Mouse (Mus musculus) layer of hippocampus, adult 9-10 months (tissue): Measurements from ENCODE around the gene Kcnj9.

Experiments
- DNase-seq: peaks from one replicate; pipeline ENCODE4 v3.0.0; 2022; ENCODE audit warnings: low spot score

The Kcnj9 gene

DNA sequence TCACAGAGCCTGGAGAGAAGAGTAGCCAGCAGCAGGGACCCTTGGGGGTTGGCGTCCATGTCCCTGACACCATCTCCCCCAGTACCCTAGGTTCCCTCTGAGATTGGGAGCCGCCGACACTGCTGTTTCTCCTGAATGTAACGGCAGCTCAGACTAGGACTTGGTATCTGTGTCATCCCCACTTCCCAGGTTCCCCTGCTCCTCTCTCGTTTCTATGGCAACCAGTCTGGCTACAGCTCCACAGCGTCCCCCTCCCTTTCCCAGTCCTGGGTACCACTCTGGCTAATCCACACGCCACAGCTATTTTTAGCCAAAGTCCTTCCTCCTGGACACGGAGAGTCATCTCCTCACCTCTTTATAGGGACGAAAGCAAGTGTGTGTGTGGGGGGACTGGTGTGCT is at the start of gene Kcnj9:
TSS of gene Kcnj9 (minus strand) at position 188 of the 400 bp plus-strand sequence.
- DNase-seq: no peak

- no peak for DNase-seq
These were observed 47.8 kb upstream of the Kcnj9 start for GRCm38 (mm10) chr1:172376758-172377458.

GRCm38 (mm10) chr1:172376198-172376667 is 47.1 kb upstream of the Kcnj9 start, which contains the start of gene Pigm:
Pigm (plus strand) TSS chr1:172376546.
- DNase-seq: peak; percentile 94

DNA sequence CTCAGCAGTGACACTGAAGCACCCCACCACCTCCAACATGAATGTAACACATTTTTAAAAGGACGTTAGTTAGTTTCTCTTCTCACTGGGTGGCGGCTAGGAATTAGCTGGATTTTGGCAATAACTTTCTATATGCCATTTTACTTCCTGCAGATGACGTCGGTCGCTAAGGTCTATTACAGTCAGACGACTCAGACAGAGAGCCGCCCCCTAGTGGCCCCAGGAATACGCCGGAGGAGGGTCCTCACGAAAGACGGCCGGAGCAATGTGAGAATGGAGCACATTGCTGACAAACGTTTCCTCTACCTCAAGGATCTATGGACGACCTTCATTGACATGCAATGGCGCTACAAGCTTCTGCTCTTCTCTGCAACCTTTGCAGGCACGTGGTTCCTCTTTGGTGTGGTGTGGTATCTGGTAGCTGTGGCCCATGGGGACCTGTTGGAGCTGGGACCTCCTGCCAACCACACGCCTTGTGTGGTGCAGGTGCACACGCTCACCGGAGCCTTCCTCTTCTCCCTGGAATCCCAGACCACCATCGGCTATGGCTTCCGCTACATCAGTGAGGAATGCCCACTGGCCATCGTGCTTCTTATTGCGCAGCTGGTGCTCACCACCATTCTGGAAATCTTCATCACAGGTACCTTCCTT is 39.8 kb upstream of the Kcnj9 start:
- no peak for DNase-seq

DNA sequence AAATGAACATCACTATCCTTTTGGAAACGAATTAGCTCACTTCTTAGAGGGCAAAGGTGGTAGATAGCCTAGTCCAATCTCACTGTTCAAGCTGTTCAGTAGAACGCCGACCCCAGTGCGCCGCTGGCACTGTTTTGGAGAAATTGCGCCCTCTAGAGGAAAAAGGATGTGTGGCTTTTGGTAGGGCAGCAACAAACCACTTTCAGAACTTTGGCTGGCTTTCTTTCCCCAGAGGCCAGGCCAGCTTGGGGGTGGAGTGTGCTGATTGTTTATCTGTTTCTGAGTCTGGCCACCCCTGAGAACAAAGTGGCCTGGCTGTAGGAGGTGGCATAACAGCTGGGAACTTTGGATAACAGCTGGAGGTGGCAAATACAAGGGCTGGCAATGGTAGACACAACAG is 35.6 kb upstream of the Kcnj9 start:
- peak; percentile 68 for DNase-seq

DNA sequence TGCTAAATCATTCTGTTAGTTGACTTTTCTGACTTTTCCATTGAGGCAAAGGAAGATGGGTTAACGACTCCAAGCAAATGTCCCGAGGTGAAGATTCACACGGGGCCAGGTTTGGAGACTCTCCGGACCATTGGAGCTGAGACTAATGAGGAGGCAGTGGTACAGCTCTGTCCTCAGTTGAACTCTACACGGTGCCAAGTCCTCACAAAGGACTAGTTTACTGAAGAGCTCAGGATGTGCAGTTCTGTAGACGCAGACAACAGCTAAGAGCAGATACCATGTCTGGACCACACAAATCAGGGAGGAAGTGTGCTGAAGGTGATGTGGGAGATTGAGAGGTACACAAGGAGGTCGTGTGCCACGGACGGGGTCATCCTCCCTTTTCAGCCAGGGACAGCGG is 29.2 kb upstream of the Kcnj9 start:
- no peak for DNase-seq

DNA sequence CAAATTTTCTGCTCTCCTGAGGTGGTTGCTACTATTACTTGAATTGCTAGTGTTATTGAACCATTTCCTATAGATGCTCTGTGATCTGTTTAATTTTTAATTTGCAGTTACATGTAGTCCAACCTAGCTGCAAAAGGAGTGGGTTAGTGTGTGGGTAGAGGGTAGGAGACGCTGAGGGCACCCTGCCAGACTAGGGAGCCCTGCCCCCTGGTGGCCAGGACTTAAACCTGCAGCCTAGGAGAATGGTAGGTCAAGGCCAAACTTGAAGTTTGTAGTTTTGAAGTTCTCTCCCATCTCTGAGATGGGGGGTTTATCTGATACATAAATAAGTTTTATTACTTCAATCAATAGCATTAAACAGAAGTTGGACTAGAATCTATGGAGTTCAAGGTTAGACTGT is 28.4 kb upstream of the Kcnj9 start:
- no peak for DNase-seq

DNA sequence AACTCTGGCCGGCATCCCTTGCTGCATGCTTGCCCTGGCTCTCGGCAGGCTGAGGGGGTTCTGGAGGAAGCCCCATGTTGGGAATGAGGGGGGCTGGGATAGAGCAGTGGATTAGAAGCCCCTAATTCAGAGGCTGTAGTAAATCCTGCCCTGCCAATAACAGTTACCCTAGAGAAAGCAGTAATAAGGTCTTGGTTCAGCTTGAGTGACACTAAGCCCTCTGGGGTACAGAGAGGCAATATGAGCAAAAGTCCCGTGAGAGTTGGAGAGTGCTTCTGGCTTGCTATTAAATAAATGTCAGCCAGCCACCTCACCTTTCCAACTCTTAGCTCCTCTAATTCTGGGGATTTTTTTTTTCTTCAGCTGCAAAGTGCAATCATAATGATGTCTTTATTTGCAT is 26.2 kb upstream of the Kcnj9 start:
- DNase-seq: no peak

GRCm38 (mm10) chr1:172352453-172352852 is 23.3 kb upstream of the Kcnj9 start:
- no peak for DNase-seq

DNA sequence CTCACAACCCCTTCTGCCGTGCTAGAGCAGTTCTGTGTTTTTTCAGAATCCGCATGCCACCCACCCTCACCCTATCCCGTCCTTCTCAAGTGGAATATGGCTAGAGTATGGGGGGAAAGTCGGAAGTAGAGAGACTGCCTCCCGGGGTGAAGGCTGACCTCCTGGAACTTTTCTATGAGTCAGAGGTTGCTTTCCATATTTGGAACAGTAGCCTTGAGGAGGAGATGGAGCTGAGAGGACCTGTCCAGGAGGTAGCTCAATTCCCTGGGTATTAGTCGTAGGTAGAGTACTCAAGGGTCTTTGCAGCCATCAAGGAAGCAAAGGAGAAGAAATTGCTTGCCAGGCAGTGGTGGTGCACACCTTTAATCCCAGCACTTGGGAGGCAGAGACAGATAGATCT is 22.9 kb upstream of the Kcnj9 start:
- DNase-seq: no peak

DNA sequence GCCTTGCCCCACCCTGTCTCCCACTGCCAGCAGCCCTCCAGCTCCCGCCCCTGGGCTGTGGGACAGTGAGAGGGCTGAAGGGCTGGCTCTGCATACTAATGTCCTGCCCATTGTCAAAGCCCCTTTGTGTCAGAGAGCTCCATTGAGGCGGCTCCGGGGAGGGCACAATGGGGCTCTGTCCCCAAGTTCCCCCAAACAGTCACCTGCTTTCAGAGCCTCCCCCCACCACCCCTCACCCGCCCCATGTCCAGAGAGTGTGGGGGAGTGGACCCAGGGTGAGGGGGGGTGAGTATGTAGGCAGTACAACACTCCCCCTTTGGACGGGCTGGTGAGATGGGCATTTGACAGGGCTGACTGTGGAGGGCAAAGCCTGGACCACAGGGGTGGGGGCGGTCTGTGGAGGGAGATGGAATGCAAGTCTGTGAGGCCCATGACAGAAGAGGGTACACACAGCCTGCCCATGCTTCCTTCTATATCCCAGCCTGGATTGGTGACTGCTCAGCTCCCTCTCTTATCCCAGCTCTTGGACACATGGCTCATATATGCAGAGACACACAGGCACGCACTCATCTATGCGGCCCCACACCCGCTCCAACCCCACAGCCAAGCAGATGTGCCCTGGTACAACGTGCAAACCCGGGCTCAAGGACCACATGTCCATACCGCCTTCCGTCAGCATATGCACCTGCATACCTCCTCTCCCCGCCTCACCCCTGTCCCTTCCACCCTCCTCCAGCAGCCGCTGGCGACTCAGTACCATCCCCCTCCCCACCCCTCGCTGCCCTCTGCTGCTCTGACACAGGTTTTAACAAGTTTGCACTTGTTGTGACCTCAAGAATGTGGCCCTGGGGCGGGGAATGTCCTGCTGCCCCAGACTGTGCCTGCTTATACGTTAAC is 21.0 kb upstream of the Kcnj9 start:
- no peak for DNase-seq

DNA sequence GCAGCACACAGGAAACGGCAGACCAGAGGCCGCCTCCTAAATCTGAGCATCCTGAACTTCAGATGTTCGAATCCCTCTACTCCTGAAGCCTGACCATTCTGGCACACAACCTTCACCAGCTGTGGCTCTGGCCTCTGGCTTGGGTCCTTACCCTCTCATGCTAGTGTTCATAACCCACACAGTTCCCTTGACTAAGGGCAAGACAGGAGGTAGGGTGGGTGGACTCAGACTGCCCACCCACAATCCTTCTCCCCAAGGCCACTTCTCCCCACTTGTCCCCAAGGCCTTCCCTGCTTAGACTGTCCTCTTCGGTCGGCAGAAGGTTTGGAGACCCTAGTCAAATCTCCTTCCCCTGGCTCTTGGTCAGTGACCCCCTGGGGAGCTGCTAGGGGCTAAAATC is 20.4 kb upstream of the Kcnj9 start:
- no peak for DNase-seq

DNA sequence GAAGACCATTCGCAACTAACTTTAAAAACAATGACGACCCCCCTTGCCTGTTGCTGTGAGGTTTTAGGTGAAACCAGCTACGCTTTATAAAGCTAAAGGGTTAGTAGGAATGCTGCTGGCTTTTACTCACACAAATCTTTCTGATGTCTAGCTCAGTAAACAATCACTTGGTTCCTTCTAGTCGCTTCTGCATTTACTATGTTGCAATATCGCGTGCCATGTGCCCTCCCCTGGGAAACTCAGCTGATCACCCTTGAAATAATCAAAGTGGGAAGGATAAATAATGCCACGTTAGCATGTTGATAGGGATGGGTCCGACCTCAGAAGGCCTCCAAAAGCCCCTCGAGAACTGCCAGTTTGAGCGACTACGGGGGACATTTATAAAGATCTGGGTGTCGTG is 18.3 kb upstream of the Kcnj9 start:
- DNase-seq: no peak

GRCm38 (mm10) chr1:172346707-172347106 is 17.6 kb upstream of the Kcnj9 start:
- no peak for DNase-seq

- no peak for DNase-seq
These were observed 15.7 kb upstream of the Kcnj9 start for GRCm38 (mm10) chr1:172344820-172345219.

DNA sequence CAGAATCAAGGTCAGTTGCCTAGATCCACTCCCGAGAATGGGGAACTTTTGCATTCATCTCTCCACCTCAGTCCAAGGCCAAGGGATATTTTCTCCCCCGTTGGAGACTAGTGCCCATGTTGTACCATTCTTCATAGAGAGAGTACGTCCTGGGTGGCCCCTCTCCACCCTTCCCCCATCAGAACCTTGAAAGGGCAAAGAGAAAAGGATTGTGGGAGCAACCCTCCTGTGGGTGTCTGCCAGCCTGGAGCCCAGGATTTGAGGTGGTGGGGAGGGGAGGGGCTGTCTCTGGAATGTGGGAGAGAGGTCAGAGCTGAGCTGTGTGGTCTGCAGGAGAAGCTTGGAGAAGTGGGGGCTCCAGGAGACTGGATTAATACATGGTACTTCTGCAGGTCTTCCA is 14.8 kb upstream of the Kcnj9 start:
- no peak for DNase-seq

- no peak for DNase-seq
These were observed 13.6 kb upstream of the Kcnj9 start for GRCm38 (mm10) chr1:172342729-172343128.

- no peak for DNase-seq
These were observed 12.3 kb upstream of the Kcnj9 start for GRCm38 (mm10) chr1:172341386-172341785.

GRCm38 (mm10) chr1:172340729-172341321 is 11.7 kb upstream of the Kcnj9 start, which contains the start of gene Kcnj10:
Kcnj10 (plus strand) TSS chr1:172341210.
- DNase-seq: no peak

GRCm38 (mm10) chr1:172337411-172338185 is 8.5 kb upstream of the Kcnj9 start:
- no peak for DNase-seq

DNA sequence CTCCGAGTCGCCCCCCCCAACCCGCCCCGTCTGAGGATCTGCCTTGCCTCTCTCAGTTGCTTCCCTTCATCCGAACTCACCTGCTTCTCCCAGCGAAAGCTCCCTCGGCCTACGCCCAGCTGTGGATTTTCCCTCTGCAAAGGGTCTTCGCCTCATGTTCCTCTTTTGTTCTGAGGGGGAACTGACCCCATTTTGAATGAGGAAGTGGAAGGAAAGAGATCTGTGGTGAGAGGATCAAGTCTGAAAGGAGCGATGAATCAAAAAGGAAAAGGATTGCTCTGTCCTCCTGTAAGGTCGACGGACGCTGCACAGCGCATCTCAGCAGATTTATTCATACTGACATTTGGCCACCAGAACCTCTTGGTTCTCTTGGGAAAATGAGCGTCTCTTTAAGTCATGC is 6.7 kb upstream of the Kcnj9 start:
- no peak for DNase-seq
